Mouse (Mus musculus) forebrain, embryonic 12.5 days (tissue): ENCODE measurements at regions not wholly inside any gene's neighbourhood (a gene's known extent, or its start where the extent isn't known, plus 50 kb on each side); places are given as distances from the start of the nearest gene placed in this dataset.

ENCODE experiments used
- ATAC-seq: fragments of 200-750 bp; cut with Nextera tagmentation; 2 replicates; pipeline ENCODE4 v1.8.0; 2017; ENCODE audit warnings: moderate TSS enrichment; ENCODE audit not compliant: low FRiP score
- H3K27ac ChIP-seq: fragments of 300-500 bp; sonication (generic); 2 replicates; pipeline ENCODE4 v1.5.1; 2016; ENCODE audit warnings: mild to moderate bottlenecking
- H3K27me3 ChIP-seq: fragments of 300-500 bp; sonication (generic); 2 replicates; pipeline ENCODE4 v1.6.1; 2016; ENCODE audit warnings: mild to moderate bottlenecking
- H3K36me3 ChIP-seq: fragments of 300-500 bp; sonication (generic); replicated peaks from 2 replicates; pipeline ENCODE4 v1.6.1; 2016; ENCODE audit warnings: mild to moderate bottlenecking
- H3K4me1 ChIP-seq: fragments of 300-500 bp; sonication (generic); 2 replicates; pipeline ENCODE4 v1.6.1; 2016
- H3K4me2 ChIP-seq: fragments of 300-500 bp; sonication (generic); 2 replicates; pipeline ENCODE4 v1.6.1; 2016; ENCODE audit warnings: mild to moderate bottlenecking, moderate library complexity
- H3K4me3 ChIP-seq: fragments of 300-500 bp; sonication (generic); replicated peaks from 2 replicates; pipeline ENCODE4 v1.5.1; 2016; ENCODE audit warnings: mild to moderate bottlenecking
- H3K9ac ChIP-seq: fragments of 300-500 bp; sonication (generic); 2 replicates; pipeline ENCODE4 v1.6.1; 2016; ENCODE audit warnings: mild to moderate bottlenecking
- H3K9me3 ChIP-seq: fragments of 300-500 bp; sonication (generic); 2 replicates; pipeline ENCODE4 v1.6.1; 2016
- WGBS: fragments of 180-500 bp; shearing (Covaris S2); methylation state at CpG from one replicate; pipeline ENCODE4 v1.1.7; 2016; 5-methylcytosine and 5-hydroxymethylcytosine counted together

DNA sequence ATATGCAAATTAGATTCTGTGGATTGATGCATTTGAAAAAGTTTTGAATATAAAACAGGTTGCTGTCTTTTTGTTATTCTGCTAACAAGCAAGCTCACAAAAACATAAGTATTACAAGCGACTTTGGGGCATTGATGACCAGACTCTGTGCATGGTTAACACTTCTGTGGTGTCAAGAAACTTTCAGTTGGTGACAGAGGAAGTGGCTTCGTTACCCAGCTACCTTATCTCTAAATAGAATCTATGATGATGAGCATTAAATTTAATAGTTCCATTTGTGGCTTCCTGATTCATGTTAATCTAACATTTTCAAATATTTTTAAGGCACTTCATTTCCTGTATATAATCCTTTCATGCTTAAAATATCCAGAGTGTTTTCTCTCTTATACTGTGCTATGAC, 100.8 kb downstream of the Tm2d1 start:
- Histone ChIP-seq H3K4me3 (no peak overlapping the region), H3K9ac (no peak overlapping the region), H3K9me3 (no peaks in the 10 kb centered on the region), H3K27me3 (no peaks in the 10 kb centered on the region), H3K27ac (no peak overlapping the region), H3K4me1 (no peaks in the 10 kb centered on the region), H3K4me2 (no peak overlapping the region), H3K36me3 (no peaks in the 10 kb centered on the region)
- WGBS, result 47% methylated on average over 2 of the region's 2 CpGs
- ATAC-seq, result no peak

DNA sequence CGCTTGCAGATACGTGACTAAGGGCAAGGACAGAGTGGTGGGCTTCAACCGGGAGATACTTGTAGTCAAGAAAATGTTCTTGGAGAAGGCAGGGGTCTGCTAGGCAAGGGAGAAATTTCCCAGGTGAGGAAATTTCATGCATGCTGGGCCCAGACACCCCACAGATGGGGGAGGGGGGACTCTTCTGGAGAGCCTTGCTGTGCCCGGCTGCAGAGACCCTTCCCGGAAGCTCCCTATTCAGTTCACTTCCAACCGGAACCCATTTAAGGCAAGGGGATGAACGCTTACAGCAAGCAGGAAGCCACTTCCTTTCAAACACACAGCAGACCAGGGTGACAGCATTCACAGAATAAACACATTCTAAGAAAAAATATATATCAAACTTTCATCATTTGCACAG, 124.8 kb downstream of the Tm2d1 start:
- WGBS, result 91% methylated on average over 7 of the region's 7 CpGs
- Histone ChIP-seq H3K27ac (no peak overlapping the region), H3K27me3 (no peaks in the 10 kb centered on the region), H3K9ac (no peak overlapping the region), H3K36me3 (no peaks in the 10 kb centered on the region), H3K9me3 (no peaks in the 10 kb centered on the region), H3K4me1 (no peaks in the 10 kb centered on the region), H3K4me3 (no peak overlapping the region), H3K4me2 (no peak overlapping the region)
- ATAC-seq, result no peak

DNA sequence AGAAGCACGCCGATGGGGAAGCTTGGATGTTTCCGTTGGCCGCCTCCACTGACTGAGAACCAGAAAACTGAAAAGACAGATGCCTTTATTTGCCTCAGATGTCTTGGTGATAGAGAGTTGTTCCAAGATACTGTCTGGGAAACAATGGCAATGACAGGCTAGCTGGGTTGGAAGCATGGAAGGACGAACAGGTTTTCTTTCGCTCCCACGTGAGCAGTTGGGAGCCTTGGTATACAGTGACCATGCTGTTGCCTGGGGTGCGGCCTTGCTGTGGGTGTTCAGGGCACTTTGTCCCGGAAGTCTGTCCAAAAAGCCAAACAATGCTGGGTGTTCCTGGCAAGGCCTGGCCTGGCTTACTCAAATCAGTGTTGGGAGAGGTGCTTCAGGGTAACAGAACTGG, 125.4 kb downstream of the Tm2d1 start:
- Histone ChIP-seq H3K4me3 (no peak overlapping the region), H3K9ac (no peak overlapping the region), H3K4me2 (no peak overlapping the region), H3K4me1 (no peaks in the 10 kb centered on the region), H3K9me3 (no peaks in the 10 kb centered on the region), H3K27ac (no peak overlapping the region), H3K27me3 (no peaks in the 10 kb centered on the region), H3K36me3 (no peaks in the 10 kb centered on the region)
- ATAC-seq, result no peak
- WGBS, result 95% methylated on average over 9 of the region's 9 CpGs

DNA sequence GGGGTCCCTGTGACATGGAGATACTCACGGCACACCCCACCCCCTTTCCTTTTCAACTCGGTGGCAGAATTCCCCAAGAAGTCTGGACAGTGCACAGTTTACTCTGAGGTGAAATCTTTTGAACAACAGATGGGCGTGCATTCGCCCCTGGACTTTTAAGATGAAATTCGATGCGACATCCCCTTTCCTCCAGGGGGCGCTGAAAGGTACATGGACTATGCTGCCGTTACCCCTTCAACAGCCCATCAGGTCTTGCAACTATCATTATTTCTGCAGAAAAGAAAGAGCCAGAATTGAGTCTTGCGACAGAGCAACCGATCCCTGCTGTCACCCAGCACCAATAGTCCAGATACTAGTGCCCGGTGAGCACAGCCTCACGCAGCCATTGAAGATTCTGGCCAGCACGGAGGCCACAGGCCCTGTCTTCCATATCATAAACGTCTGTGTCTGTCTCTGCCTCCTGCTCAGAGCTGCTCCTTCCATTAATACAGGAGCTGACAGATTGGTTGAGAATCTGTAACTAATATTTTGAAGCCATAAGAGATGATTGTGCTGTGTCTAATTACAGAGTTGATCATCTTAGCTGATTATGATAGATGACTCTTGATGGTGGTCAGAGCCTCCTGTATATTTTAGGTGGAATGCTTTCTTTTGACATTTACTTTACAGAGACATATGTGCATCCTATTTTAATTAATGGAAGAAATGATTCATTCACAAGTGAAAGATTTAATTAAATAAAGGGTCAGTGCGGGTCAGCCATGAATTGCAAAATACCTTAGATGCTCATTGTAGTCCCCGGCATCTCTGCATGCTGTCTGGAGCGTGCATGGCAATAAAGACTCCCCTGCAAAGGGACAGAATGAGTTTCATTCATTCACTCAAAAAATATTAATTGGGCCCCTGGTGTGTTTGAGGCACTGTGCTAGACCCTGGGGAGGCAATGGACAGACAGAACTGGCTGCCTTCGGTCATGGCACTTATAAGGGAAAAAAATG, 128.0 kb downstream of the Tm2d1 start:
- ATAC-seq, result peak; percentile 46; the same call in 1 of the 2 replicates
- H3K36me3 ChIP-seq, result no peaks in the 10 kb centered on the region
- no peak overlapping the region for H3K9ac ChIP-seq
- WGBS, result 48% methylated on average over 18 of the region's 18 CpGs
- H3K9me3 ChIP-seq, result no peaks in the 10 kb centered on the region
- H3K4me2 ChIP-seq, result no peak overlapping the region
- peak overlapping the region; percentile 42; the same call in 1 of the 2 replicates for H3K27ac ChIP-seq
- no peak overlapping the region for H3K4me3 ChIP-seq
- no peaks in the 10 kb centered on the region for H3K4me1 ChIP-seq
- H3K27me3 ChIP-seq, result no peaks in the 10 kb centered on the region

DNA sequence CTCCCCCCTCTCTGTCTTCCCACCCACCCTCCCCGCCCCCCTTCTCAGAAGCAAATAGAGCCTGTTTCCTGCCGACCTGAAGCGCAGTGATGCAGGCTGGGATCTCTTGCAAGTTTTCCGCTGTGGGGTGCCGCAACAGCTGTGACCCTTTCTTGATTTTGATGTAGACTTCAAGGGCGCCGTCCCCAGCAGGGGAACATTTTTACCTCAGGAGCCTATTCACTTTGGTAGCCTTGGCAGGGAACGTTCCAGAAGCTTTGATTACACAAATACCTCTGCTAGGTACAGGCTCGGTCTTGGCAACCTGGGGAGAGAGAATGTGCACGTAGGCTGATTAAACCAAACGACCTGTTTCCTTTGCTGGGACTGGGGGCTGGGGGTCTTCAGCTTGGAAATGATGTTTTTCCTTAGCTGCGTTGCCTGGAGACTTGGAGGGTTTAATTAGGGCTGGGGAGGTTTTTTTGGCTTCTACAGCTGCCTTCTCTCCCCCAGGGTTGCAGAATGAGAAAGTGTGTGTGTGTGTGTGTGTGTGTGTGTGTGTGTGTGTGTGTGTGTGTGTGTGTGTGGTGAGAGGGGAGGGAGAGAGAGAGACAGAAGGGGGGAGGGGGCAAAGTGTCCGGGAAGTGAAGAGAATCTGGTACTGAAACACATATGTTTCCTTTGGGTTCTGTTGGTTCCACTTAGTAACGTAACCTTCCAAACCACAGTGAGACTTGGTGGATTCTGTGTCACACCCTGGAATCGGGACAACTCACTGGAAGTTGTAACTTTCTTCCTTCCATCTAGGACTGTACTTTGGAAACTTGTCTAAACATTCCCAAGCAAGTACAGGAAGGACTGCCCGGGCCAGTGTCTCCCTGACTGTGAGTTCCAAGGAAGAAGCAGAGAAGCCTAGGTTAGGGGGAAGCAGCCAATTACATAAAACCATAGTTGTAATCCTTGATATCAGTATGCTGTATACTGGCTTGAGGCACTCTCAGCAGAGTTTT, 138.9 kb downstream of the Tm2d1 start:
- Histone ChIP-seq H3K27ac (peak overlapping the region; percentile 77), H3K4me1 (peaks cover 24% of the 10 kb centered on the region), H3K4me3 (peak overlapping the region; percentile 17), H3K9me3 (no peaks in the 10 kb centered on the region), H3K36me3 (no peaks in the 10 kb centered on the region), H3K9ac (0 out of 2 replicates have a peak overlapping the region, but pooled peaks have one; percentile 17), H3K27me3 (no peaks in the 10 kb centered on the region), H3K4me2 (peak overlapping the region; percentile 51)
- WGBS, result 10% methylated on average over 15 of the region's 16 CpGs
- peak; percentile 82 for ATAC-seq

DNA sequence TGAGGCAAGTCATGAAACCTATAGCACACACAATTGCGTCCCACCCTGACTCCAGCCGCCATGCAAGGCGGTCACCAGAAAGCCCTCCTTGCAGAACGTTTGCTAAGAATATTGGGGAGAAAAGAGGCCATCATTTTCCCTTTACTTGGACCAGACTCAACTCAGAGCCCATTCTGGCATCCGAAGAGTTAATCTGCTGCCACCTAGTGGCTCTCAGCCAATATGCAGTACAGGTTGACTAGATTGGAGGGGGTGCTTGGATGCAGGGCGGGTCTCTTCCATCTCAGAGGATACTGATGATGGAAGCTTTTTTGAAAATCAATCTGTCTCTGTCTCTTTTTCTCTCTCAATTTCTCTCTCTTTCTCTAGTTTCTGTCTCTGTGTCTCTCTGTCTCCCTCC, 139.6 kb downstream of the Tm2d1 start:
- no peaks in the 10 kb centered on the region for H3K9me3 ChIP-seq
- H3K36me3 ChIP-seq, result no peaks in the 10 kb centered on the region
- peak overlapping the region; percentile 17 for H3K4me3 ChIP-seq
- 0 out of 2 replicates have a peak overlapping the region, but pooled peaks have one; percentile 17 for H3K9ac ChIP-seq
- H3K27ac ChIP-seq, result peak overlapping the region; percentile 77
- H3K4me1 ChIP-seq, result peaks cover 24% of the 10 kb centered on the region
- WGBS, result 3% methylated on average over 6 of the region's 6 CpGs
- peak overlapping the region; percentile 51 for H3K4me2 ChIP-seq
- no peaks in the 10 kb centered on the region for H3K27me3 ChIP-seq
- peak; percentile 91 for ATAC-seq

DNA sequence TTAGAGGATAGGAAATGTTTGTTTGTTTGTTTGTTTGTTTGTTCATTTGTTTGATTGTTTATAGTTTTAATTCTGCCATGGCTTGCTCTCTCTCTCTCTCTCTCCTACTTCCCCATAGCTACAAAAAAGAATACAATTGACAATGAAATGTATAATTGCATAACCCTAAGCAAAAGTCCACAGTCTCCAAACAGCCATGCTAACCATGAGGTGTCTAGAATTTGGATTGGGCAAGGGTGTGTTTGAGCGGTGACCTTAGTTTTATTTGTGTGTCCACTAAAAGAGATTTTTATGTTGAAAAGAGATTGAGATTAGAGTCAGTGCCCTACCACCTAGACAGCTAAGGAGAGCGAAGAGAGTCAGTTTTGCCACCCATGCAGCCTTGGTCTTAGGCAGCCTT, 141.2 kb downstream of the Tm2d1 start:
- H3K4me3 ChIP-seq, result no peak overlapping the region
- no peaks in the 10 kb centered on the region for H3K9me3 ChIP-seq
- no peak for ATAC-seq
- H3K9ac ChIP-seq, result no peak overlapping the region
- no peaks in the 10 kb centered on the region for H3K36me3 ChIP-seq
- H3K4me2 ChIP-seq, result no peak overlapping the region
- peaks cover 26% of the 10 kb centered on the region for H3K4me1 ChIP-seq
- 93% methylated on average over 2 of the region's 2 CpGs for WGBS
- no peaks in the 10 kb centered on the region for H3K27me3 ChIP-seq
- H3K27ac ChIP-seq, result no peak overlapping the region

DNA sequence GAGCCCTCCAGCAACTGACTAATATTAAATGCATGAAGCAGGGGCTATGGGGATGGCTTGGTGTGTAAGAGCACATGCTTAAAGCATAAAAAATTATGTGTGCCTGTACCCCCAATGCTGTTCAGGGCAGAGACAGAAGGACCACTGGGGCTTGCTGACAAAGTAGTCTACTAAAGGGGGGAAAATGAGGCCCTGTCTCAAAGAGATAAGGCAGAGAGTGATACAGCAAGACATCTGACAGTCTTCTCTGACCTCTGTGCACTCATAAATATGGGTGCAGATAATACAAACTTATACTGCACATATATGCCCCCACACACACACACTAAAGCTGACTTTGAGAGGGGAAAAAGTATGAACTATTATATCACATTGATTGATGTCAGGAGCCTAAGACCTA, 142.8 kb downstream of the Tm2d1 start:
- no peak overlapping the region for H3K27ac ChIP-seq
- no peak for ATAC-seq
- no peaks in the 10 kb centered on the region for H3K9me3 ChIP-seq

DNA sequence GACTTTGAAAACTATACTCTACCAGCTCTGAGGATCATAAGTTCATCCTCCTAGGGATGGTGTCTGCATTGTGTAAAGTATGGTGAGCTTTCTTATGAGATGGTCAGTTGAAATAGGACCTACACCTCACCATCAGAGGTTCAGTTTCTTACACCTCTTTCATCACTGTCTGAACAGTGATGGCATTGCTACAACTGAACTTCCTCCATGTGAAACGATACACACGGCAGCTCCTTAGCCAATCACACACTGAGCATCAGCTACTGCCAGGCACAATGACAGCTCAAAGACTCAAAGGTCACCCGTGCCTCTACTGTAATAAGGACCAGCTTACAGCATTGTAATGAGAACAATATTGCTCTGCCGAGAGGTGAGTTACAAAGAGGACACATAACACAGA, 145.0 kb downstream of the Tm2d1 start:
- 66% methylated on average over 4 of the region's 4 CpGs for WGBS
- Histone ChIP-seq H3K4me3 (no peak overlapping the region), H3K4me2 (no peak overlapping the region), H3K27me3 (no peaks in the 10 kb centered on the region), H3K4me1 (peaks cover 7% of the 10 kb centered on the region; the same call in 1 of the 2 replicates), H3K27ac (no peak overlapping the region), H3K36me3 (no peaks in the 10 kb centered on the region), H3K9me3 (no peaks in the 10 kb centered on the region), H3K9ac (no peak overlapping the region)
- ATAC-seq, result no peak

More for the DNA sequence above, 142.8 kb downstream of the Tm2d1 start:
- H3K9ac ChIP-seq, result no peak overlapping the region
- no peak overlapping the region for H3K4me3 ChIP-seq
- H3K4me2 ChIP-seq, result no peak overlapping the region
- peaks cover 26% of the 10 kb centered on the region for H3K4me1 ChIP-seq
- no peaks in the 10 kb centered on the region for H3K36me3 ChIP-seq
- no peaks in the 10 kb centered on the region for H3K27me3 ChIP-seq

DNA sequence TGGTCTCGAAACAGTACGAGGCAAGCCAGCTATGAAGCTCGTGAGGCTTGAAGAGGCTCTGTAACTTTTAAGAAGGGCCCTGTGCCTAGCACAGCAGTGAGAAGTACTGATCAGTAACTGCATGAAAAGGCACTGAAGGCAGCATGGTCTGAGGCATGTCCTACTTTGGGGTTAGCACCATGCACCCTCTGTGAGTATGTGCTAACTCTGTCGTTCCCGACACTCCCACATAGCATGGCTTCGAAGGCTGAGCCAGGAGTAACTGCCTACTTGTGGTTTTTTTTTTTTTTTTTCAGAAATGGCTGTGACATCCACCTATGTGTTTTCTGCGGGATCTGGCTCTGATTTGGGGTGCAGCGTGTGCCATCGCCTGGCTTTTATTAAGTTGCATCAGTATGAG, 145.6 kb downstream of the Tm2d1 start:
- Histone ChIP-seq H3K4me3 (no peak overlapping the region), H3K27ac (0 out of 2 replicates have a peak overlapping the region, but pooled peaks have one; percentile 5), H3K4me2 (no peak overlapping the region), H3K27me3 (no peaks in the 10 kb centered on the region), H3K9ac (no peak overlapping the region), H3K36me3 (no peaks in the 10 kb centered on the region), H3K9me3 (no peaks in the 10 kb centered on the region), H3K4me1 (0 out of 2 replicates have a peak, but pooled peaks cover 3% of the 10 kb centered on the region)
- WGBS, result 88% methylated on average over 9 of the region's 9 CpGs
- no peak for ATAC-seq

DNA sequence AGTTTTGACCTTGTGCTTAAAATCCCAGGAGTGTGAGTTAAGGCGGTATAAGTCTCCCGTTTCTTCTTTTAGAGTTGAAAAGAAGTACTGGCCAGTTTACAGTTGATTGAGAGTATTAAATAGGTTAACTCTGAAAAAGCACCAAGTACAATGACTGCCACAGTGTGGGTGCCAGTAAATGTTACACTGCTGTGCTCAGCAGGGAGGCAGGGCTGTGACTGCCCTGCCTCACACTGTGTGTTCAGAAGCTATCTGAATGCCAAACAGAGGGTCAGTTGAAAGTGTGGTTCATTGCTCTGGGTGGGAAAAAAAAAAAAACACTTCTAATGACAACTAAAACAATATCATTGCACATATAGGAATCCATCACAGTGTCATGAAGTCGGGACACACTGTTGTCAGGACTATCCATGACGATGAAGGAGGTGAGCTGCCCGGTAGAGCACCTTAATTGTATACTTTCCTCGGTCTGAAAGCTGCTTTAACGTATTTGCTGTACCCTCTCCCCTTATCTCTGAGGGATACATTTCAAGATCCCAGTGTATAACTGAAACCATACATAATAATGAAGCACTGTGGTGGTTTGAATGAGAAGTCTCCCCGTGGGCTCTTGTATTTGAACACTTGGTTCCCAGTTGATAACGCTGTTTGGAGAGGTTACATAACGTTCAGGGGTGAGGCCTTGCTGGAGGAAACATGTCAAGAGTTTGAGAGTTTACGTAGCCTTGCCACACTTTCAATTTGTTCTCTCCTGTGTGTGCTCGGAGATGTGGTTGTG, 146.9 kb downstream of the Tm2d1 start:
- H3K9me3 ChIP-seq, result no peaks in the 10 kb centered on the region
- no peak overlapping the region for H3K4me3 ChIP-seq
- H3K4me1 ChIP-seq, result 0 out of 2 replicates have a peak, but pooled peaks cover 3% of the 10 kb centered on the region
- WGBS, result 66% methylated on average over 12 of the region's 12 CpGs
- no peaks in the 10 kb centered on the region for H3K27me3 ChIP-seq
- no peak overlapping the region for H3K27ac ChIP-seq
- H3K36me3 ChIP-seq, result no peaks in the 10 kb centered on the region
- no peak for ATAC-seq
- H3K4me2 ChIP-seq, result no peak overlapping the region
- no peak overlapping the region for H3K9ac ChIP-seq
